Mouse (Mus musculus) CH12.LX (cell line): ENCODE data around the gene Gns. TPM values are rescaled to one million over a fixed set of nuclear protein-coding genes. Genes with fewer than 3 reads are reported as not detected.

Source experiments
- DNase-seq: peaks from one replicate; pipeline ENCODE4 v3.0.0-alpha.2; 2013; ENCODE audit errors: extremely low read depth
- H3K27ac ChIP-seq: 2 replicates; pipeline ENCODE4 v1.5.1; 2012; ENCODE audit warnings: low read depth, mild to moderate bottlenecking, control low read depth, moderate library complexity; ENCODE audit not compliant: insufficient read depth
- H3K27me3 ChIP-seq: replicated peaks from 2 replicates; pipeline ENCODE3; 2012; ENCODE audit warnings: inconsistent platforms
- H3K36me3 ChIP-seq, 2 experiments: replicated peaks in 1 of 2; 2 replicates each; pipeline versions ENCODE3 to v1.6.1; 2012; ENCODE audit warnings: inconsistent platforms in 1 of 2, low read length in 1 of 2, mild to moderate bottlenecking in 1 of 2, mixed read lengths in 1 of 2, moderate library complexity in 1 of 2; ENCODE audit not compliant: control insufficient read depth in 1 of 2, insufficient read depth in 1 of 2
- H3K4me1 ChIP-seq, 2 experiments: 2 replicates each; pipeline ENCODE4 v1.6.1; 2012; ENCODE audit warnings: inconsistent platforms in 1 of 2, moderate library complexity in 1 of 2; ENCODE audit not compliant: insufficient read depth in 2 of 2, control insufficient read depth in 1 of 2
- H3K4me2 ChIP-seq: 2 replicates; pipeline ENCODE4 v1.6.1; 2012; ENCODE audit warnings: low read depth, mild to moderate bottlenecking, control low read depth; ENCODE audit not compliant: poor library complexity, insufficient read depth, severe bottlenecking
- H3K4me3 ChIP-seq, 3 experiments: fragments of 150-350 bp in 1 of 3; sonication (generic) in 1 of 3; replicated peaks in 1 of 3; 2 replicates each; pipeline versions ENCODE3 to v1.5.1; 2011 to 2012; ENCODE audit warnings: low read depth in 2 of 3, low read length in 2 of 3, mild to moderate bottlenecking in 2 of 3, moderate library complexity in 2 of 3, control low read depth in 1 of 3, improper control_type of control experiment in 1 of 3, inconsistent platforms in 1 of 3, mixed read lengths in 1 of 3; ENCODE audit not compliant: poor library complexity in 1 of 3
- H3K79me2 ChIP-seq: replicated peaks from 2 replicates; pipeline ENCODE4 v1.6.1; 2012; ENCODE audit warnings: mild to moderate bottlenecking, moderate library complexity; ENCODE audit not compliant: control insufficient read depth, poor library complexity, insufficient read depth, severe bottlenecking; ENCODE audit errors: extremely low read depth
- H3K9ac ChIP-seq: 2 replicates; pipeline ENCODE4 v1.6.1; 2012; ENCODE audit warnings: low read depth, mild to moderate bottlenecking, control low read depth, moderate library complexity; ENCODE audit not compliant: insufficient read depth
- H3K9me3 ChIP-seq: replicated peaks from 2 replicates; pipeline ENCODE3; 2012; ENCODE audit warnings: low read length, inconsistent platforms, mixed read lengths
- CHD1 ChIP-seq: IDR thresholded peaks from 2 replicates; pipeline ENCODE4 v1.6.1; 2012; ENCODE audit warnings: low read depth, low read length, improper control_type of control experiment, inconsistent platforms
- CHD2 ChIP-seq: IDR thresholded peaks from 2 replicates; pipeline ENCODE4 v1.6.1; 2011; ENCODE audit warnings: low read length, improper control_type of control experiment
- CTCF ChIP-seq, 2 experiments: IDR thresholded peaks in 1 of 2; conservative IDR thresholded peaks in 1 of 2; 2 replicates each; pipeline ENCODE4 v1.5.1; 2011 to 2012; ENCODE audit warnings: low read depth in 2 of 2, low read length in 2 of 2, improper control_type of control experiment in 1 of 2, inconsistent platforms in 1 of 2, mild to moderate bottlenecking in 1 of 2, moderate library complexity in 1 of 2
- ELF1 ChIP-seq: IDR thresholded peaks from 2 replicates; pipeline ENCODE4 v1.6.1; 2014; ENCODE audit warnings: low read depth, mild to moderate bottlenecking, inconsistent platforms, low read length, improper control_type of control experiment
- EP300 ChIP-seq: IDR thresholded peaks from 2 replicates; pipeline ENCODE4 v1.6.1; 2011; ENCODE audit warnings: low read length, improper control_type of control experiment
- HCFC1 ChIP-seq: IDR thresholded peaks from 2 replicates; pipeline ENCODE4 v1.6.1; 2012; ENCODE audit warnings: low read depth, mild to moderate bottlenecking, inconsistent platforms, low read length, improper control_type of control experiment
- IRF4 ChIP-seq: IDR thresholded peaks from 2 replicates; pipeline ENCODE4 v1.6.1; 2014; ENCODE audit warnings: low read depth, mild to moderate bottlenecking, inconsistent platforms, low read length, improper control_type of control experiment
- JUN ChIP-seq: IDR thresholded peaks from 2 replicates; pipeline ENCODE4 v1.6.1; 2011; ENCODE audit warnings: low read depth, mild to moderate bottlenecking, low read length, improper control_type of control experiment, moderate library complexity; ENCODE audit not compliant: insufficient read depth
- JUND ChIP-seq: conservative IDR thresholded peaks from 2 replicates; pipeline ENCODE4 v1.6.1; 2011; ENCODE audit warnings: low read depth, low read length, improper control_type of control experiment
- MAZ ChIP-seq: IDR thresholded peaks from 2 replicates; pipeline ENCODE4 v1.6.1; 2012; ENCODE audit warnings: low read depth, mild to moderate bottlenecking, inconsistent platforms, low read length, improper control_type of control experiment, moderate library complexity
- MXI1 ChIP-seq: IDR thresholded peaks from 2 replicates; pipeline ENCODE4 v1.6.1; 2011; ENCODE audit warnings: mild to moderate bottlenecking, low read depth, low read length, improper control_type of control experiment
- NRF1 ChIP-seq: IDR thresholded peaks from 2 replicates; pipeline ENCODE4 v1.6.1; 2014; ENCODE audit warnings: low read depth, mild to moderate bottlenecking, inconsistent platforms, low read length, improper control_type of control experiment, moderate library complexity
- PAX5 ChIP-seq: IDR thresholded peaks from 2 replicates; pipeline ENCODE4 v1.6.1; 2012; ENCODE audit warnings: low read length, inconsistent platforms, mixed read lengths
- POLR2A ChIP-seq: IDR thresholded peaks from 2 replicates; pipeline ENCODE4 v1.6.1; 2011; ENCODE audit warnings: low read depth, mild to moderate bottlenecking, improper control_type of control experiment, low read length
- POLR2AphosphoS2 ChIP-seq: IDR thresholded peaks from 2 replicates; pipeline ENCODE4 v1.6.1; 2011; ENCODE audit warnings: low read depth, low read length, improper control_type of control experiment
- RAD21 ChIP-seq: IDR thresholded peaks from 2 replicates; pipeline ENCODE4 v1.6.1; 2011; ENCODE audit warnings: low read depth, mild to moderate bottlenecking, low read length, improper control_type of control experiment, moderate library complexity
- SIN3A ChIP-seq: IDR thresholded peaks from 2 replicates; pipeline ENCODE4 v1.6.1; 2012; ENCODE audit warnings: low read length, improper control_type of control experiment, inconsistent platforms
- TBP ChIP-seq: conservative IDR thresholded peaks from 2 replicates; pipeline ENCODE4 v1.6.1; 2011; ENCODE audit warnings: low read depth, low read length, improper control_type of control experiment
- TCF12 ChIP-seq: IDR thresholded peaks from 2 replicates; pipeline ENCODE4 v1.6.1; 2014; ENCODE audit warnings: low read depth, mild to moderate bottlenecking, inconsistent platforms, low read length, improper control_type of control experiment
- UBTF ChIP-seq: IDR thresholded peaks from 2 replicates; pipeline ENCODE4 v1.6.1; 2012; ENCODE audit warnings: low read depth, mild to moderate bottlenecking, inconsistent platforms, low read length, improper control_type of control experiment, moderate library complexity
- USF1 ChIP-seq: IDR thresholded peaks from 2 replicates; pipeline ENCODE4 v1.6.1; 2014; ENCODE audit warnings: low read depth, mild to moderate bottlenecking, inconsistent platforms, low read length, improper control_type of control experiment
- ZC3H11A ChIP-seq: IDR thresholded peaks from 2 replicates; pipeline ENCODE4 v1.6.1; 2012; ENCODE audit warnings: low read depth, mild to moderate bottlenecking, inconsistent platforms, low read length, improper control_type of control experiment
- ZKSCAN1 ChIP-seq: IDR thresholded peaks from 2 replicates; pipeline ENCODE4 v1.6.1; 2012; ENCODE audit warnings: low read depth, inconsistent platforms, low read length, improper control_type of control experiment, borderline replicate concordance
- ZMIZ1 ChIP-seq: IDR thresholded peaks from 2 replicates; pipeline ENCODE4 v1.6.1; 2012; ENCODE audit warnings: low read depth, mild to moderate bottlenecking, inconsistent platforms, low read length, improper control_type of control experiment
- dilution Hi-C: fragments of 300-500 bp; cut with MboI; formaldehyde crosslinking; loops from 2 replicates; pipeline ENCODE4 v1.14.3; 2020; ENCODE audit warnings: low sequenced_read_pairs; ENCODE audit not compliant: extremely low pct_unique_long_range_greater_than_20kb, extremely low pct_ligation_motif_present
- in situ Hi-C: fragments of 300-500 bp; cut with MboI; formaldehyde crosslinking; loops from 3 replicates; pipeline ENCODE4 v1.14.3; 2019; ENCODE audit warnings: low sequenced_read_pairs, low pct_ligation_motif_present, low pct_unique_long_range_greater_than_20kb, mixed read lengths
- polyA plus RNA-seq: library from polyadenylated mRNA; unstranded; fragments of >175 nt; gene quantifications from 2 replicates; pipeline ENCODE4 v1.2.1, GENCODE M21; 2012; ENCODE audit warnings: low read depth; ENCODE audit not compliant: insufficient read length
- total RNA-seq, 2 experiments: library from RNA; depleted of rRNA; stranded (reverse); fragments of 300-350 nt in 1 of 2; fragments of >200 nt in 1 of 2; gene quantifications; 2 replicates each; pipeline ENCODE4 v1.2.3; 2012 to 2014

The Gns gene
- total and polyA plus RNA-seq, 3 experiments: 28.7 to 104 (median 58.2) TPM

- Histone ChIP-seq H3K9me3 (no peaks in the 10 kb centered on the region), H3K79me2 (no peaks in the 10 kb centered on the region), H3K27me3 (no peaks in the 10 kb centered on the region), H3K4me2 (no peak overlapping the region), H3K36me3 (peaks cover 24 to 61% of the 10 kb centered on the region in 2 experiments), H3K9ac (no peak overlapping the region), H3K4me1 (peaks cover 0 to 5% of the 10 kb centered on the region in 2 experiments; a peak in 2 of 4 replicates), H3K4me3 (no peak overlapping the region), H3K27ac (no peak overlapping the region)
- TF ChIP-seq UBTF: no peak
- TF ChIP-seq NRF1: no peak
- TF ChIP-seq SIN3A: no peak
- no peak for TF ChIP-seq ZC3H11A
- no peak for TF ChIP-seq PAX5
- no peak for TF ChIP-seq USF1
- TF ChIP-seq ELF1: no peak
- TF ChIP-seq MXI1: no peak
- TF ChIP-seq HCFC1: no peak
- TF ChIP-seq POLR2A: no peak
- in situ Hi-C loops: no loop called here
- no peak for DNase-seq
- dilution Hi-C loops: no loop called here
Observed at GRCm38 (mm10) chr10:121414127-121414526, 49.2 kb downstream of the Gns start.

- Histone ChIP-seq H3K4me2 (no peak overlapping the region), H3K4me3 (no peak overlapping the region), H3K27me3 (no peaks in the 10 kb centered on the region), H3K36me3 (peaks cover 14 to 44% of the 10 kb centered on the region in 2 experiments), H3K4me1 (peaks cover 0 to 10% of the 10 kb centered on the region in 2 experiments; a peak in 1 of 4 replicates), H3K27ac (no peak overlapping the region), H3K9me3 (no peaks in the 10 kb centered on the region), H3K9ac (no peak overlapping the region)
- no peak for DNase-seq
- in situ Hi-C loops: loop anchor here (5.0 kb wide), 1 partner anchor 88 kb away; no protein-coding TSS in a partner anchor
- dilution Hi-C loops: no loop called here
- no peak for TF ChIP-seq CHD1
- no peak for TF ChIP-seq RAD21
- no peak for TF ChIP-seq ZKSCAN1
- no peak for TF ChIP-seq CHD2
- TF ChIP-seq TBP: no peak
- TF ChIP-seq ZMIZ1: no peak
- no peak for TF ChIP-seq TCF12
- no peak for TF ChIP-seq JUN
- no peak for TF ChIP-seq JUND
- no peak for TF ChIP-seq NRF1
- TF ChIP-seq POLR2AphosphoS2: no peak
- no peak for TF ChIP-seq IRF4
- no peak for TF ChIP-seq CTCF (conservative IDR thresholded peaks at IDR 0.05 in 1 of 2, IDR thresholded peaks at IDR 0.05 in 1 of 2; ENCODE audit: low read depth in 2 of 2, low read length in 2 of 2)
- TF ChIP-seq EP300: no peak
- no peak for TF ChIP-seq ZC3H11A
- no peak for TF ChIP-seq MAZ
- TF ChIP-seq, all 38 proteins: peak for 0
- no peaks in the 10 kb centered on the region for H3K79me2 ChIP-seq
Observed at GRCm38 (mm10) chr10:121418835-121419234, 53.9 kb downstream of the Gns start.
